Comparison of ENCODE assay signal across 8 mouse cellular contexts in genomic region chr16:4212963-4213798, GRCm38 (mm10). TPM values are rescaled to one million over a fixed set of nuclear protein-coding genes. Genes with fewer than 3 reads are reported as not detected.
DNase-seq lines count a peak whose midpoint lies in the region; ATAC-seq and TF ChIP-seq lines count a peak whose summit lies in the region.

No protein-coding gene starts in this region.

- H3K9me3 ChIP-seq in heart, embryonic 11.5 days (replicated peaks; ENCODE audit: control insufficient read depth, low read length), result no peaks in the 10 kb centered on the region
- H3K9me3 ChIP-seq in kidney, embryonic 16.5 days (ENCODE audit: low read length), result no peaks in the 10 kb centered on the region
- H3K9me3 ChIP-seq in liver, embryonic 15.5 days (replicated peaks), result no peaks in the 10 kb centered on the region
- no peaks in the 10 kb centered on the region for H3K9me3 ChIP-seq in neural tube, embryonic 11.5 days (ENCODE audit: control insufficient read depth, low read length)
- no peaks in the 10 kb centered on the region for H3K9me3 ChIP-seq in stomach, embryonic 15.5 days

- peak; percentile 80 to 85 for DNase-seq in B cell, adult 2 months
- peak; percentile 38 to 44 for DNase-seq in adrenal gland, postnatal 4 days (ENCODE audit: low spot score in 2 of 2)
- DNase-seq in neural tube, embryonic 11.5 days (ENCODE audit: low spot score), result peak; percentile 77

- peak; percentile 63 for ATAC-seq in heart, embryonic 11.5 days (replicated peaks; ENCODE audit: insufficient number of reproducible peaks, low FRiP score, low TSS enrichment)
- ATAC-seq in kidney, embryonic 16.5 days (ENCODE audit: low FRiP score, low TSS enrichment), result peak; percentile 84
- ATAC-seq in liver, embryonic 15.5 days (ENCODE audit: insufficient read depth), result peak; percentile 61
- ATAC-seq in neural tube, embryonic 11.5 days (ENCODE audit: insufficient read depth, low FRiP score, low TSS enrichment), result peak; percentile 54
- peak; percentile 61; the same call in 1 of the 2 replicates for ATAC-seq in stomach, embryonic 15.5 days (ENCODE audit: insufficient read depth, low FRiP score, low read depth)

- H3K36me3 ChIP-seq in heart, embryonic 11.5 days (ENCODE audit: control insufficient read depth, insufficient read depth, low read length), result no peaks in the 10 kb centered on the region
- peaks cover 3% of the 10 kb centered on the region; the same call in 1 of the 2 replicates for H3K36me3 ChIP-seq in kidney, embryonic 16.5 days (ENCODE audit: insufficient read depth, low read length)
- H3K36me3 ChIP-seq in liver, embryonic 15.5 days (replicated peaks), result peaks cover 2% of the 10 kb centered on the region
- H3K36me3 ChIP-seq in neural tube, embryonic 11.5 days (ENCODE audit: control insufficient read depth, insufficient read depth, low read length), result no peaks in the 10 kb centered on the region; the same call in 1 of the 2 replicates
- H3K36me3 ChIP-seq in stomach, embryonic 15.5 days, result no peaks in the 10 kb centered on the region

- WGBS in heart, embryonic 11.5 days (ENCODE audit: insufficient replicate concordance), result under 1% methylated on average over 81 of the region's 128 CpGs
- under 1% methylated on average over 54 of the region's 128 CpGs for WGBS in kidney, embryonic 16.5 days
- WGBS in liver, embryonic 15.5 days (ENCODE audit: insufficient replicate concordance), result under 1% methylated on average over 107 of the region's 128 CpGs
- under 1% methylated on average over 51 of the region's 128 CpGs for WGBS in neural tube, embryonic 11.5 days
- under 1% methylated on average over 89 of the region's 128 CpGs for WGBS in stomach, embryonic 15.5 days

- peaks cover 5% of the 10 kb centered on the region; the same call in 1 of the 2 replicates for H3K4me1 ChIP-seq in embryonic fibroblast, embryonic 13.5 days (ENCODE audit: control insufficient read depth, insufficient read depth, low read length)
- peaks cover 15% of the 10 kb centered on the region for H3K4me1 ChIP-seq in heart, embryonic 11.5 days (ENCODE audit: control insufficient read depth, insufficient read depth, low read length)
- H3K4me1 ChIP-seq in kidney, embryonic 16.5 days (ENCODE audit: insufficient read depth, low read length), result peaks cover 14% of the 10 kb centered on the region
- peaks cover 34% of the 10 kb centered on the region for H3K4me1 ChIP-seq in liver, embryonic 15.5 days (replicated peaks)
- peaks cover 12% of the 10 kb centered on the region for H3K4me1 ChIP-seq in neural tube, embryonic 11.5 days (ENCODE audit: control insufficient read depth, insufficient read depth, low read length)
- peaks cover 17% of the 10 kb centered on the region for H3K4me1 ChIP-seq in stomach, embryonic 15.5 days

- peak overlapping the region; percentile 83 for H3K4me2 ChIP-seq in heart, embryonic 11.5 days
- H3K4me2 ChIP-seq in kidney, embryonic 16.5 days (replicated peaks; ENCODE audit: low read depth, low read length), result peak overlapping the region; percentile 86
- H3K4me2 ChIP-seq in liver, embryonic 15.5 days, result peak overlapping the region; percentile 96
- H3K4me2 ChIP-seq in neural tube, embryonic 11.5 days (ENCODE audit: low read depth), result peak overlapping the region; percentile 47
- H3K4me2 ChIP-seq in stomach, embryonic 15.5 days, result peak overlapping the region; percentile 66

- no peak for TF ChIP-seq POLR2A in embryonic fibroblast, embryonic 13.5 days (IDR thresholded peaks at IDR 0.05; ENCODE audit: low read depth, low read length)

- peak overlapping the region; percentile 92 for H3K9ac ChIP-seq in heart, embryonic 11.5 days (ENCODE audit: low read depth, low read length)
- H3K9ac ChIP-seq in kidney, embryonic 16.5 days (replicated peaks; ENCODE audit: low read length), result peak overlapping the region; percentile 99
- H3K9ac ChIP-seq in liver, embryonic 15.5 days, result peak overlapping the region; percentile 92
- peak overlapping the region; percentile 97 for H3K9ac ChIP-seq in neural tube, embryonic 11.5 days (ENCODE audit: low read length)
- peak overlapping the region; percentile 97 for H3K9ac ChIP-seq in stomach, embryonic 15.5 days

- peak overlapping the region; percentile 83; the same call in 1 of the 2 replicates for H3K27ac ChIP-seq in embryonic fibroblast, embryonic 13.5 days (ENCODE audit: insufficient read depth, low read length)
- H3K27ac ChIP-seq in heart, embryonic 11.5 days (ENCODE audit: low read depth, low read length), result peak overlapping the region; percentile 94
- H3K27ac ChIP-seq in kidney, embryonic 16.5 days (ENCODE audit: low read length), result peak overlapping the region; percentile 99
- peak overlapping the region; percentile 90 for H3K27ac ChIP-seq in liver, embryonic 15.5 days (replicated peaks)
- H3K27ac ChIP-seq in neural tube, embryonic 11.5 days (ENCODE audit: low read depth, low read length), result peak overlapping the region; percentile 100
- H3K27ac ChIP-seq in stomach, embryonic 15.5 days, result peak overlapping the region; percentile 99

- H3K27me3 ChIP-seq in heart, embryonic 11.5 days (ENCODE audit: control insufficient read depth, insufficient read depth, low read length), result 0 out of 2 replicates have a peak, but pooled peaks cover 5% of the 10 kb centered on the region
- H3K27me3 ChIP-seq in kidney, embryonic 16.5 days (ENCODE audit: insufficient read depth, low read length), result no peaks in the 10 kb centered on the region
- H3K27me3 ChIP-seq in liver, embryonic 15.5 days, result peaks cover 21% of the 10 kb centered on the region; the same call in 1 of the 2 replicates
- H3K27me3 ChIP-seq in neural tube, embryonic 11.5 days (ENCODE audit: control insufficient read depth, insufficient read depth, low read length), result no peaks in the 10 kb centered on the region
- H3K27me3 ChIP-seq in stomach, embryonic 15.5 days (replicated peaks), result no peaks in the 10 kb centered on the region

- no peak for TF ChIP-seq CTCF in embryonic fibroblast, embryonic 13.5 days (IDR thresholded peaks at IDR 0.05; ENCODE audit: borderline replicate concordance, insufficient read depth, low read length)

- peak overlapping the region; percentile 95 for H3K4me3 ChIP-seq in embryonic fibroblast, embryonic 13.5 days (ENCODE audit: insufficient read depth, low read length)
- peak overlapping the region; percentile 94 for H3K4me3 ChIP-seq in heart, embryonic 11.5 days (ENCODE audit: low read depth, low read length)
- H3K4me3 ChIP-seq in kidney, embryonic 16.5 days (ENCODE audit: low read length), result peak overlapping the region; percentile 99
- peak overlapping the region; percentile 72 for H3K4me3 ChIP-seq in liver, embryonic 15.5 days (replicated peaks)
- H3K4me3 ChIP-seq in neural tube, embryonic 11.5 days (ENCODE audit: low read depth, low read length), result peak overlapping the region; percentile 98
- H3K4me3 ChIP-seq in stomach, embryonic 15.5 days (replicated peaks), result peak overlapping the region; percentile 93

RNA-seq across cellular contexts. Expression of gene Crebbp, which starts 0.6 kb away (rescaled TPM):
- 10 to 100 TPM; 69.6 to 80.3 TPM for total RNA-seq in adrenal gland, postnatal 4 days (2021)
- polyA plus RNA-seq in embryonic fibroblast, embryonic 13.5 days (2011; ENCODE audit: insufficient read length, low read depth, missing spikeins), result 47.2 and 62.2 TPM in 2 replicates
- 20.5 and 27.9 TPM in 2 replicates for polyA plus RNA-seq in heart, embryonic 11.5 days (2014; fragmentation: Nextera tagmentation; extraction: Ambion mirVana)
- polyA plus RNA-seq in kidney, embryonic 16.5 days (2015; fragmentation: Nextera tagmentation; extraction: Ambion mirVana), result 31.2 and 35.3 TPM in 2 replicates
- 7.9 and 8.3 TPM in 2 replicates for polyA plus RNA-seq in liver, embryonic 15.5 days (2015; fragmentation: Nextera tagmentation; extraction: Ambion mirVana)
- 34.3 and 34.5 TPM in 2 replicates for polyA plus RNA-seq in neural tube, embryonic 11.5 days (2014; fragmentation: Nextera tagmentation; extraction: Ambion mirVana)
- 28.7 and 30.8 TPM in 2 replicates for polyA plus RNA-seq in stomach, embryonic 15.5 days (2015; fragmentation: Nextera tagmentation; extraction: Ambion mirVana)

Comparison
In these comparisons a context has a peak if more than half of its experiments do, and no peak if none do; other contexts are left out.
1. Peak in every context shown above with its lines: DNase-seq, ATAC-seq, H3K4me3 ChIP-seq and H3K27ac ChIP-seq.